Mouse (Mus musculus) frontal cortex, adult 2 months (tissue): Measurements from ENCODE around the gene Tmem151a. TPM values are rescaled to one million over a fixed set of nuclear protein-coding genes. Genes with fewer than 3 reads are reported as not detected.

Experiments used
- DNase-seq, 2 experiments: peaks; one replicate each; pipeline ENCODE4 v3.0.0; 2022; ENCODE audit warnings: low spot score in 1 of 2; ENCODE audit errors: extremely low spot score in 1 of 2
- polyA plus RNA-seq: library from polyadenylated mRNA; depleted of rRNA; stranded (reverse); fragments of >200 nt; gene quantifications from 2 replicates; pipeline ENCODE4 v1.2.3, GENCODE M21; 2012

Tmem151a gene
- polyA plus RNA-seq, 1 experiment = 106 TPM

GRCm38 (mm10) chr19:5068570-5069234 is 16.6 kb downstream of the Tmem151a start:
- DNase-seq = no peak

GRCm38 (mm10) chr19:5067867-5068569 is 17.3 kb downstream of the Tmem151a start, which contains the start of gene Cd248:
Gene Cd248, plus strand, starts transcription at chr19:5068078.
- no peak for DNase-seq

GRCm38 (mm10) chr19:5067040-5067799 is 18.1 kb downstream of the Tmem151a start:
- DNase-seq = no peak

- no peak for DNase-seq
Measured at GRCm38 (mm10) chr19:5065104-5065503, 20.2 kb downstream of the Tmem151a start.

GRCm38 (mm10) chr19:5062446-5062845 is 22.9 kb downstream of the Tmem151a start:
- DNase-seq = no peak

GRCm38 (mm10) chr19:5062041-5062440 is 23.3 kb downstream of the Tmem151a start:
- DNase-seq = no peak

DNA sequence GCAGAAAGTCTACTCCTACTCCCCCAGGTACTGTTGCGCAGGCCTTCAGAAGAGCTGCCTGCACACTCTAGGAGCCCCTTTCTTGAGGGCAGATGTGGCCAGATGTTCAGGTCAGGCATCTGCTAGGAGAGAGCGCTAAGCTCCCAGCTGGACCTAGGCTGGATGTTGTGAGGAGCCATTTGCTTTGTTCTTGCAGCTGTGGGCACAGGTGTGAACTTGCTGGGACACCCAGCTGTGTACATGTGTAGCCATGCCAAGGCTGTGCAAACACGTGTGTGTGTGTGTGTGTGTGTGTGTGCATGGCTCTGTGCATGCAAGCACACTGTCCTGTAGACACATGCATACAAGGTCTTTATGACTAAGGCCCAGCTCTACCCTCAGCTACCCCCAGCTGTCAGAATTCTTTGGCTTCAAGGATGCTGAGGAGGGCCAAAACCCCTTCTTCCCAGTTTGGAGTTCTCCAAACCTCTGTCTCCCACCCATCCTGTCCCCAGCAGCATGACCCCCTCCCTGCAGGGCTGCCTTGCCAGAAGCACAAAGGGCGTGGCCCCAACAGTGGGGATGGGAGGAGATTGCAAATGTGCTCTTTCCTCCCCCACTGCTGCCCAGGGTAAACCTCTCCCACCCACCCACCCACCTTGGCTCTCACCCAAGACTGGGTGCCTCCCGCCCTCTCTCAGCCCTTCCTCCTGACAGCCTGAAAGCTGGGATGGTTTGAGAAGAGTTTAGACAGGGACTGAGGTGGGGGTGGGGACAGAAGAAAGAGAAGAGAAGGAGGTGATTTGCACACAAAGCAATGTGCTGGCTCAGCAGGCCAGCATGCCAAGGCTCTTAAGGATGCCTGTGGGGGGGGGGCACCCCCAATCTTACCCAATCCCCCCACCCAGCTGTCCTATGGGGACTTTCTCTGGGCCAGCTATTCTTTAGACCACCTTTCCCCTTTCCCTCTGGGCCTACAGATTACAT is 24.7 kb downstream of the Tmem151a start:
- DNase-seq = no peak

DNA sequence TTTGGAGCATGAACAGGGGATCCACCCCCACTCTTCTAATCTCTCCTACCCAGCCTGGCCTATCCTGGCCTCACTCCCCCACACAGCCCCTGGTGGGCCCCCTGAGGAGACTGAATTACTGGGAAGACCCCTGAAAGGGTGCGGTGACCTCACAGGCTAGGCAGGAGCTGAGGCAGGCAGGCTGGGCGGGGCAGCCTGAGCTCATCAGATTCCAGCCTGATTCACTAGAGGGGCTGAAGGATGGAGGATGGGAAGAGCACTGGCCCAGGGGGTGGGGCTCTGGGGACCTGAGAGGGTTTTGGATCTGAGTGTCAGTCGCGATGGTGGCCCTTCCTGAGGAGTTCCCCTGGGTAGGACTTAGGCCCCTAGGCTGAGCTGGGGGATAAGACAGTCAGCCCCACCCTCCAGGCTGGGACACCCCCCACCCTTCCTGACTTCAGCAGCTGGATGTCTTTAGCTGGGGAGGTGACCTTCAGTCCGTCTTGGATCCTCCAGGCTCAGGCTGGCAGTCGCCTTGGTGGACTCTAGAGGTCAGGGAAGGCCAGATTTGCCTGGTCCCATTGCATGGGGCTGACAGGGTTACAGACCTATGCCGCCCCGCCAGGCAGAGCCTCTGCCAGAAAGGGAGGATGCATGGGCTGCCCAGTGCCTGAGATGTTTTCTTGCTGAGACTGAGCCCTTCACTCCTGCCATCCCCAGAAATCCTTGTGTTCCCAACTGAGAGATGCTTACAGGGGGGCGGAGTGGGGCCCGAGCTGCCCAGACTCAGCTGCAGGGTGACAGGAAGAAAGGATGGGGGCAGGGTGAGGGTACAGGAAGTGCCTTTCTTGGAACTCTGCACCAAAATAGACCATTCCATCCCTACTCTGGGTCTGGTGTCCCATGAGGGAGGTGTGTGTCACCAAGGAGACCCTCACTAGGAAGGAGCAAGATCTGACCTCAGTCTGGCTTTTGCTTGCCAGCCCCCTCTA is 26.2 kb downstream of the Tmem151a start:
- no peak for DNase-seq

DNA sequence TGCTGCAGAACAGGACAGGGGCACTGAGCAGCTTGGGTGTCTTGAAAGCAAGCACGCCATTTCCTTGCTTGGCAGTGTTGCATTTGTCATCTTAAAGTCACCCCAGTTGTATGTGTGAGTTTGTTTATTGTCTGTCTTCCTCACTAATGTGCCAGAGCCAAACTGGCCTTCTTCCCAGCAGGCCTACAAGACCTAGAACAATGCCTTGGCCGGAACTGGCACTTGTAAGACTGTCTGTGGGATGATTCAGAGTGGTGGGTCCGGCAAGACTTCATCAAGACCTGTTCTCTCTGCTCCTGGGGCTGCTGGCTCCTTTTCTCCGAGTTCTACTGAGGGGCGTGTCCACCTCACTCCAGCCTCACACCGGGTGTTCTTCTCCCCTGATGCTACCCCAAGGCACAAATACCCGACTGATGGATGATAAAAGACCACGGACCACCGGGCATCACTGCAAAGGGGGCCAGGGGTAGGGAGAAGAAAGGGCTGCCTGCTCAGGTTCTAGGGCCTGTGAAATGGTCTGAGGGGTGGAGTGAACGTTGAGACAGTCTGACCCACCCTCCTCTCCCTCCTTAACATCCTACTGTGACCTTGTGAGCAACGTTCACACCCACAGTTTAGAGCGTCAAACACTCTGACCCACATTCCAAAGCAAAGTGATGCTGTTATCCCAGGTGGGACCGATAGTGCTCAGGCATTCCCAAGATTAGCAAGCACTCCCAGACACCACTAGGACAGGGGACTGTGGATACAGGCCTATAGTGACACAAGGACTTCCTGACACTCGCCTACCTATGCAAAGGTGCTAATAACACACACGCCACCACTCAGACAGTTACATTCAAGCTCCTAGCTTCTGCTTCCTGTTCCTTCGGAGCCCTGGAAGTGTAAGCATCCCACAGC is 27.2 kb downstream of the Tmem151a start:
- DNase-seq = no peak

GRCm38 (mm10) chr19:5056251-5056650 is 29.1 kb downstream of the Tmem151a start:
- DNase-seq = no peak

DNA sequence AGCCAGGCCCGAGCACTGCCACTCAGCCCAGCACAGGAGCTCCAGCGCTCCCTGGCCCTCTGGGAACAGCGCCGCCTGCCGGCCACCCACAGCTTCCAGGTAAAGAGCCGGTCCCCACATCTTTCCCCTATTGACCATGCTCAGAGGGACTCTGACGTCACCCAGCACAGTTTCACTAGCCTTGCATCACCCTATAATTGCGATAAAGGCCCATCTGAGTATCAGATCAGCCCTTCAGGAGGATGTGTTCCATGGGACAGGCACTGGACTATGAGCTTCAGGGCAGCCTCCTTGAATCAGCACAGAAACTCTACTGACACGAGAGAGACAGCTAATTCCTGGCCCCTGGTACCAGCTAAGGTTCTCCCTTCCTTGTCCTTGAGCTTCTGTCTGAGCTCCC is 31.4 kb downstream of the Tmem151a start:
- no peak for DNase-seq

DNA sequence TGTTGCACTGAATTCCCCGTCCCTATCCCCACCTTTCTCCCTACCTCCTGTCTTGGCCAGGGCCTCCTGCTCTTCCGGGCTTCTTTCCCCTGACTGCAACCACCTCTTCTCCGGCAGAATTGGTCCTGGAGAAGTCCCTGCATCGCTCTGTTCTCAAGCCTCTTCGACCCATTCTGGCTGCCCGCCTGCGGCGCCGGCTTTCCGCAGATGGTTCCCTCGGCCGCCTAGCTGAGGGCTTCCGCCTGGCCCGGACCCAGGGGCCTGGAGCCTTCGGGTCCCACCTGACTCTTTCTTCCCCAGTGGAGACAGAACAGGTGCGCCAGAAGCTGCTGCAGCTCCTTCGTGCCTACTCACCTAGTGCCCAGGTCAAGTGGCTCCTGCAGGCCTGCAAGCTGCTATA is 32.5 kb downstream of the Tmem151a start:
- no peak for DNase-seq

- DNase-seq = peak in 1 of 2 experiments; percentile 73
Measured at GRCm38 (mm10) chr19:5052166-5052822, 33.0 kb downstream of the Tmem151a start.

DNA sequence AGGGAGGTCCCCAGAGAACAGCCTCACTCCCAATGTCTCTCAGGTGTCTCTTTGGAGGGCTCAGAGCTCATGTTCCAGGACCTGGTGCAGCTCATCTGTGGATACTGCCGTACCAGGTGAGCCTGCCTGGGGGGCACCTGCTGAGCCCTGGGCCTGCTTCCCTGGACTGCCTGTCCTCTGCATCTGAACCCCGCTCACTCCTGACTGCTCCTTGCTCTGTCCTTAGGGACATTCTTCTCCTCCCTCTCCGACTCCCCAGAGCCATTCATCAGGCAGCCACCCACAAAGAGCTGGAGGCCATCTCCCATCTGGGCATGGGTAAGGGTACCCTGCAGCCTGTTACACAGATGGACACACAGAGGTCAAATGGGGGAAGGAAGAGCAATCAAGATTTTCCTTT is 33.8 kb downstream of the Tmem151a start:
- no peak for DNase-seq

GRCm38 (mm10) chr19:5051031-5051430 is 34.3 kb downstream of the Tmem151a start:
- DNase-seq = no peak

- peak; percentile 84 to 88 for DNase-seq
Measured at GRCm38 (mm10) chr19:5050047-5050905, 35.1 kb downstream of the Tmem151a start, which contains the start of gene Rin1. Gene Rin1, plus strand, starts transcription at chr19:5050481.

- no peak for DNase-seq
Measured at GRCm38 (mm10) chr19:5049325-5049724, 36.0 kb downstream of the Tmem151a start.
